Mouse (Mus musculus) brain, embryonic 14.5 days (tissue): ENCODE results near the gene Zzef1. TPM values are rescaled to one million over a fixed set of nuclear protein-coding genes. Genes with fewer than 3 reads are reported as not detected.

Source experiments
- DNase-seq: peaks from one replicate; pipeline ENCODE4 v3.0.0-alpha.2; 2011; ENCODE audit warnings: low read depth
- CTCF ChIP-seq: fragments of 200-500 bp; IDR thresholded peaks from 2 replicates; pipeline ENCODE4 v1.5.1; 2012; ENCODE audit warnings: inconsistent platforms, mild to moderate bottlenecking, moderate library complexity, borderline replicate concordance; ENCODE audit not compliant: insufficient read depth, insufficient read length; ENCODE audit errors: extremely low read depth
- POLR2A ChIP-seq: fragments of 200-500 bp; IDR thresholded peaks from 2 replicates; pipeline ENCODE4 v1.6.1; 2012; ENCODE audit warnings: mild to moderate bottlenecking, inconsistent platforms, borderline replicate concordance; ENCODE audit not compliant: poor library complexity, insufficient read depth, insufficient read length, severe bottlenecking; ENCODE audit errors: extremely low read depth
- polyA plus RNA-seq: library from polyadenylated mRNA; depleted of rRNA; stranded (reverse); fragments of >200 nt; gene quantifications from 2 replicates; pipeline ENCODE4 v1.2.3, GENCODE M21; 2012

Zzef1 gene
- polyA plus RNA-seq, 1 experiment, result 38.1 TPM

DNA sequence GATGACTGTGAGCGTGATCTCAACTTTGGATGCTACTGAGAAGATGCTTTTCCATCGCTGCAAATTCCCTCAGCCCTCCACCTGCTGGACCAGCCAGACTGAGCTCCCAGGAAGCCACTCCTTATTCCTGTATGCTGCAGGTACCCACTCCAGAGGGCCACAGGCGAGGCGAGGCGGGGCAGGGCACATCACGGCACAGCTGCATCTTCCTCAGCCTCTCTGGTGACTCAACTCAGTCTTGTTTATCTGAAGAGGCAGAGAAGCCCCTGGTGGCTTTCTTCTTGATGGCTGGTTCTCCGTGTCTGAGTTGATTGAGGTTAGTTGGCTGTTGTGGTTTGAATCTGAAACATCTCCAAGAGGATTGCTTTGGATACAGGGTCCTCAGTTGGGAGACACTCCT lies 152.2 kb downstream of the Zzef1 start:
- no peak for DNase-seq
- TF ChIP-seq POLR2A (no peak), CTCF (no peak)

DNA sequence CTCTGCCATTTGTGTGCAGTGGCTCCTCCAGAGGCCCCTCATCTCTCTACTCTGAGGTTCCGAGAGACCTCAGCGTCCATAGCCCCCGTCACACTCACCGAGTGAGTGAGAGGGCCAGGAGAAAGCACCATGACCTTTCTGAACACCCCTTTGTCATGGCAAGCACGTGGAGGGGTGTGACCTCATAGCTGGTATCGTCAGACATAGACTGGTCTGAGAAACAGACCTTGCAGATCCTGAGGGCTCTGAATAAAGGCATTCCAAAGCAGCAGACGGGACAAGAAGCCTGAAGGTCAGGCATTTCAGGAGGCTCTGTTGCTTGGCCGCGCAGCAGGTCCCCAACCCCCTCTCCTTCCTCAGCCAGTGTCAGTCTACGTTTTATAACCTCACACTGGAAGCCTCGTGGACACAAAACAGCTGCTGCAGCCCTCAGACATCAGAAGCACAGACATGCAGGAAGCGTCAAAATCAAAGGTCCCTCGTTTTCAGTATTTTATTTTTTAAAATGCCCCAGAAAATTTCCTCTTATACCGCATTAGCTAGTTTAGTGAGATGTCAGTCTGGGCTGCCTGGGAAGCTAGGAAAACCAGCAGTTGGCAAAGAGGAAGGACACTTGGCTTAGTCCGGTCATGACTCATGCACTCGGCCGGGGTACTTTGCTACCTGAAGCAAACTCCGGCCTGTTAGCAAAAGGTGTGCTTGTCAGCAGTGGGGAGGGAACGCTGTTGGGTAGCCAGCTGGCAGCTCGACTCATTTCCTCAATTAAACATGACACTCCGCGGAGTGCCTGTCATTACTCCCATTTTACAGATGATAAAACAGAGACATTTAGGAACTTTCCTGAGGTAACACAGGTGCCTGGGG lies 155.3 kb downstream of the Zzef1 start:
- no peak for TF ChIP-seq CTCF
- no peak for TF ChIP-seq POLR2A
- no peak for DNase-seq

DNA sequence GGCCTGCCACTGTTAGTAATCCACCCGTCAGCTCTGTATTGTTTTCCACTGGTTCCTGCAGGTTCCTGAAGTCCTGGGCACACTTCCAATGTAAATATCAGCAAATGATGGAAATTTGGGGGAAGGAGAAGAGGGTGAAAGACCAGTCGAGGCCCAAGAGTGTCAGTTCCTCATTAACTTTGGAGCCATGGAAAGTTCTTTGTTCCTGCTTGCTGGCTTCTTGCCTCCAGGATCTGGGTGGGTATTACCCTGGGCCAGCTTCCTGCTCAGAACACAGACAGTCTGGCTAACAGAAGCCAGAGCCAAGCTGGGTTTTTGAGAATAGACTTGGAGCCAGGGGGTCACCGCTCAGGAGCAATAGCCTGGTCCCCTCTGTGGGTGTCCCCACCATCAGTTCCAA lies 156.2 kb downstream of the Zzef1 start:
- peak; percentile 25 for DNase-seq
- TF ChIP-seq POLR2A, result no peak
- TF ChIP-seq CTCF, result no peak

DNA sequence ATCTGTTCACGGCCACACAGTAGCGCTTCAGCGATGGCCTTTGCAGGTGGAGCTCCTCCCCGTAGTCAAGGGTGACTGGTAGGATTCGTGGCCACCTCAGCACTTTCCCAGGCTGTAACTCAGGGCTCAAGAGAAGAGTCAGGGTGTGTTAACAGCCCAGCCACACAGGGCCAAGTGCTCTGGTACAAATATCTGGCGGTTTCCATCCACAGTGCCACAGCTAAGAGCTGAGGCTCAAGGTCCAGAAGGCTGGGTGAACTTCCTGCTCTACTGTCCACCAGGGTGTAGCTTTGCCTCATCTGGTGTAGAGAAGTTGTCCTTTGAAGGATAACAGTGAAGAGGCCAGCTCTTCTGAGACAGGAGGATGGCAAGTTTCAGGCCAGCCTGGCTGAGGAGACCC lies 156.7 kb downstream of the Zzef1 start:
- TF ChIP-seq POLR2A (no peak), CTCF (no peak)
- DNase-seq, result no peak

DNA sequence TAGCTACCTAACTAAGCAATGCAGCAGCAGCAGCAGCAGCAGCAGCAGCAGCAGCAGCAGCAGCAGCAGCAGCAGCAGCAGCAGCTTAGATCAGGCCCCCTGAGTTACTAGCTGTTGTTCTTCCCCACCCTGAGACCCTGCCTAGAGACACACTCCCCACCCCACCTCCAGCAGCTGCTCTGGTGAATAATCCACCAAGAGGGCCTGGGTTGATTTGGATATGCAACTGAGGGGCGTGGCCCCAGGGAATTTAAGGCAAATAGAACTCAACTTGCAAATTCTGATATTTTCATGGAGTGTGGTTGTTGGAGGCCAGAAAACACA lies 157.1 kb downstream of the Zzef1 start:
- no peak for DNase-seq
- TF ChIP-seq CTCF (no peak), POLR2A (no peak)

DNA sequence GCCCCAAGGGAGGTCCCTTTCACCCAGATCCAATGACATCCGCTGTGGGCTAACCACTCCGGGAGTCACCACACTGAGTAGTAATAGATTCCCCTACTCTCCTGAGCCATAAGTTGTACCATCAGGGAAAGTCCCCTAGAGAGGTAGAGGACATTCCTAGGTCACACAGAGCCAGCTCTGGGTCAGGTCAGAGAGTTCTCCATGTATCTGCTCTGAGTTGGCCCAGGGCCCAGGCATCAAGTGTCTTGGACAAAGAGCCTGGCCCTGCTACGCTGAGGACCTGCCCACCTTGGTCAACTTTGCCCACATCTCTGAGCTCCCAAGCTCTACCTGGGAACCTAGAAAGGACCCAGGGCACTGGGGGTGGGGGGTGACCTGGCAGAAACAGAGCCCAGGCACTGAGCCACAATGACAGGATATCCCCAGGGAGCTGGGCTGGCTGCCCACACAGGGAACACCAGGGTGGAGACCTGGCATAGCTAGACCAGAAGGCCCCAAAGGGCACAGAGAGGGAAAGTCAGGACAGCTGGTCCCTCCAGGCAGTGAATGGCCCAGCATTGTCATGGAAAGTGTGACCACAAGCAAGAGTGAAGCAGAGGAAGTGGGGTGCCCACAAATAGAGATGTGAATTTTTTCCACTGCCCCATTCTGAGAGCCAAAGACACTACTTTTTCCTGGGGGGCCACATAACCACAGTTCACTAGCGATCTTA lies 157.6 kb downstream of the Zzef1 start:
- TF ChIP-seq POLR2A (no peak), CTCF (no peak)
- no peak for DNase-seq

DNA sequence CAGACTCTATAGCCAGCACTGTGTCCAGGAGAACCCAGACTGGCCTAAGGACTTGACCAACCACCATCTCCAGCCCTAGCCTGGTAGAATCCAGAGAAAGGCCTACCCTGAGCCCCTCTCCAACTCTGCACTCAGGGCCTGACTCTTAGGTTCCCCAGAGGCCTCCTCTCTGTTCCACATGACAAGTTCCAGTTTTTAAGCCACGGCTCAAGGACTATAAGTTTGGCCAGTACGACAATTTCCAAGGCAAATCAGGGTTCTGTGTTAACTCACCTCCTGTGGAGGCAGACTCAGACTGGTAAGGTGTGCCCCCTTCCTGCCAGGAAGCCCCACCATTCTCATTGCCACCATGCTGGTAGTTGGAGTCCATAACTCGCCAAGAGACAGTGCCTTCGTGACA lies 158.2 kb downstream of the Zzef1 start:
- no peak for DNase-seq
- TF ChIP-seq POLR2A (no peak), CTCF (no peak)

DNA sequence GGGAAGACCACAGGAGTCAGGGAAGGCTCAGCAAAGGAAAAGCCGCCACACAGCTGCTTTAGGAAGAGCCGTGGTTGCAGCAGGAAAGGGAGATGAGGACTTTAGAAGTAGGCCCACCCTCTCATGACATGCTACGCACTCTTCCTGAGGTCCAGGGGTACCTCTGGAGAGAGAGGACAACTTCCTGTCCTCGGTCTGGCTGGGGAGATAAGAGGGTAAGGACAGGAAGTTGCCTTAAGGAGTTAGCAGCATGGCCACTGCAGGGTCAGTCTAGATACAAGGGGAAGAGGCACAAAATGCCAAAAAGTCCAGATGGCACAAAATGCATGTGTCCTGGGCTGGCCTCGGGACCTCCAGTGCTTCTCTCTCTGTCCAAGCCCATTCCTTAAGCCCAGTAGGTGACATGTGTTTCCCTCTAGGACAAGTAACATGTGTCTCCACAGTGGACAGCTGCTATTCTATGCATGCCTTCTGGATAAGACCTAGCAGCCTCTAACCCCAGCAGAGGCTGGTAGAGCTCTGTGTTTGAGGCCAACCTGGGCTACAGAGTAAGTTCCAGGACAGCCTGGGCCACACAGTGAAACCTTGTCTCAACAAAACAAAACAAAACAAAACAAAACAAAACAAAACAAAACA lies 159.4 kb downstream of the Zzef1 start:
- TF ChIP-seq POLR2A, result no peak
- no peak for TF ChIP-seq CTCF
- DNase-seq, result no peak

DNA sequence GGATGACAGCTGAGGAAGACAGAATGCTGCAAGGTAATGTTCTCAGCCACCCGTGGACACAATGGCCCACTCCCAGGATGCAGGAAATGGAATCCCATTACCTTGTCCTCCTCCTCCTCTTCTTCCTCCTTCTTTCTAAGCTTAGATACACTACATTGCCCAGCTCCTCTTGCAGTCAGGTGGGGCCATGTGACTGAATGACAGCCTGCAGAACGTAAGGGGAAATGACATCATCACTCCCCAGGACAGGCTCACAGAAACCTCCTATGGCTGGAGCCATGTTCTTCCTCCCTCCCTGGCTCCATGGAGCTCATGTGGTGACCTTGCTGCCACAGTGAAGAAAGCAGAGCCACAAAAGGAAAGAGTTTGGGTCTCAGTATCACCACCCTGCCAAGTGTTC lies 161.3 kb downstream of the Zzef1 start:
- no peak for DNase-seq
- TF ChIP-seq CTCF, result no peak
- no peak for TF ChIP-seq POLR2A

DNA sequence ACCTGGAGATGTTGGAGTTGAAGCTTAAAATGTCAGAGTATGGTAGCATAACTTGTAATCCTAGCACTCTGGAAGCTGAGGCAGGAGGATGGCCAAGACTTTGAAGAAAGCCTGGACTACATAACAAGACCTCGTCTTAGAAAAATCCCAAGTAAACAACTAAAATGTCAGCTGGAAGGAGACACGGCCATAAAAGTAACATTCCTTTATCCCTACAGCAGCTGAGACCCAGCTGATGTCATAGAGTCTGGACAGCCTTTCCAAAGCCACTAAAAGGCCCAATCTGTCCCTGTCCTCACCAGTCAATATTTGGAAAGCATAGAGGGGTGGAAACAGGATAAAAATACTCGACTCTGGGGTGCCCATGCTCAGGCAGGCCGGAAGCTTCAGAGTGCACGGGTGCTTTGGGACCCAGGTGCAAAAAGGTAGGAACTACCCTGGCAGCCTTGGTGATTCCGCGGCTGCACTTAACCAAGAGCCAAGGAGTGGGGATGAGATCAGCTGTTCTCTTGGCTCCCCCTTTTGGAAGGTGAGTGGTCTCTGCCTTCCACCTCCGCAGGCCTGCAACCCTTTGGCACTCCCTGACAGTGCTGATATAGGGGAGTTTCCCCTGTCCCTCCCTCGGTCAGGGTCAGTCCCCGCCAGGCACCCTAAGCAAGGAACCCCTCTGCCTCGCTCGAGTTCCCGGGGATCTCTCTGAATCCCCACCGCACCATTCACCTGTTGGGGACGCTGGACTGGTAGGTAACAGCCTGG lies 164.1 kb downstream of the Zzef1 start:
- TF ChIP-seq POLR2A, result no peak
- no peak for TF ChIP-seq CTCF
- no peak for DNase-seq

DNA sequence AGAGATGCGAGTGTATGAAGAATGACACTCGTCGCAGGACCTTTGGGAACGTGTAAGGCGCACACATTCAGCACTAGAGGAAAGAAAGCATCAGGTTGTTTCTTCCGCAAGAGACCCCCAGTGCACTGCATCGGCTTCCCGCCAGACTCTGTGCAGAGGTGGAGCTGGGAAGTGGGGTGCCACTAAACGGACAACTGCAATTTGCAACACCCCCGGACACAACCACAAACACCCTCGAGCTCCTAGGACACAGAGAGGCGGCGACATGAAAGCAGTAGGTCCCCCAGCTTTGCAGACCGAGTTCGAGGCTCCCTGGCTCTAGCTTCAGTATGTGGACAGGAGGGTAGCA lies 164.7 kb downstream of the Zzef1 start:
- no peak for DNase-seq
- TF ChIP-seq POLR2A (no peak), CTCF (no peak)
